Mouse (Mus musculus): Measurements from ENCODE around the gene Pcnp. TPM values are rescaled to one million over a fixed set of nuclear protein-coding genes. Genes with fewer than 3 reads are reported as not detected.

The Pcnp gene
- 120 and 147 TPM in 2 replicates for polyA plus RNA-seq (2015; fragmentation: Nextera tagmentation; extraction: Ambion mirVana)

DNA sequence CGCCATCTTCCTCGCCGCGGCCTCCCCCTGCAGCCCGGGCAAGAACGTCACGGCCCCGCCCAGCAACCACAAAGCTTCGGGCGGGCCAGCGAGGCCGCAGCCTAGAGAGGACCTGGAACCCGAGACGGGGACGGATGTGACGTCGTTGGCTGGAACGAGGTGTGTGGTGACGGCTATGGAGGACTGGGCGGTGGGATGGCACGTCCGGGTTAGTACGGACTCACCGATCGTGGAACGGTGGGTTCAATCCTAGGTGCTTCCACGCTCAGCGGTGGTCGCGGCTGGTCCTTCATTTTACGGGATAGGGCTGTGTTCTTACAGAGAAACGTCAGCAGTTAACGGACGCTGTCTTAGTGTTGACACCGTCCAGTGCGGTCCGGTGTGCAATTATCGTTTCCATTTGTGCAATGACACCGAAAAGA is at the start of gene Pcnp:
Gene Pcnp, minus strand, starts transcription at position 79 of the 422 bp plus-strand sequence.

GRCm38 (mm10) chr16:56048038-56048437 is 18.5 kb upstream of the Pcnp start, which contains the start of gene Senp7:
Gene Senp7 (plus strand): TSS chr16:56048338.

DNA sequence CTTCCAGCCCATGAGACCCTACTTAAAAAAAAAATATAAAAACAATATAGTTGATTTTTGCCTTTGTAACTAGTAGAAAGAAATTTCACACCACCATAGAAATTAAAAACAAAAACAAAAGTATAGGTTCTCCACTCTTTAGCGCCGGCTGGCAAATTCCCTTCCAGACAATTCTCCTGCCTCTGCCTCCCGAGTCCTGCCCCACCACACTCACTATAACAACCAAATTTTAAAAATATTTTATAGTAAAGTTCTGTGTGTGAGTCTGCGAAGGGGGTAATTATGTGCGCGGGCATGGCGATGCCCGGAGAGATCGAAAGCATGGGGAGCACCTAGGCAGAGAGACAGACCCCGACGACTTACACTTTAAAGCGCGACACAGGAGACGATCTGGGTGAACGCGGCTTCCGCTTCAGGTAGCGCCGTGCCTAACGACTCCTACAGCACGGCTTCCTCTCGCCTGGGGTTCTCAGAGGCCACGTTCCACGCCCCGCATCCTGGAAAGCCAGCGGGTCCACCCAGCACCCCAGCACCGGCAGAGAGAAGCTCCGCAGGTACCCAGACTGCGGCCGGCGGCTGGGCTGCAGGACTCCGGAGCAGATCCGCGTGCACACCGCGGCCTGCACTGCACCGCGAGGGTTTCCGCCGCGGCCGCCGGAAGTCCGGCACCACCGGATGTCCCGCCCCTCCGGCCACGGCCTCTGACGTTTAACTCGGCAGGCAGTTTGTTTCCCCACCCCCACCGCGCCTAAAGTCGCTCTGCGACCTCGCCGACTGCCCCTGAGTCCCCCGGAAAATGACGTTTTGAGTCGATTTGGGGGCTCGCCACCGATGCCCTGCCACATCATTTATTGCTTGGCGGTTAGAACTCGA is 7.8 kb upstream of the Pcnp start, which contains the start of gene Trmt10c:
Gene Trmt10c, minus strand, starts transcription at position 682 of the 873 bp plus-strand sequence.

GRCm38 (mm10) chr16:55973431-55974255 is 55.9 kb downstream of the Pcnp start, which contains the start of gene Zbtb11:
Gene Zbtb11 (plus strand): TSS chr16:55973883.

GRCm38 (mm10) chr16:55966212-55966871 is 63.2 kb downstream of the Pcnp start, which contains the start of gene Rpl24:
Gene Rpl24 (plus strand): TSS chr16:55966275.

Small RNA genes lying within 50 kb of the gene (microRNA-seq; reads per million reads assigned to microRNA genes)
- gene Gm24047 = not detected

Other genes with a start within 250 kb of the Pcnp start
- gene Nfkbiz, start 190.8 kb downstream of the Pcnp start, polyA plus RNA-seq (2015; fragmentation: Nextera tagmentation; extraction: Ambion mirVana) = 2.6 and 4.2 TPM in 2 replicates
- 0.62 and 0.73 TPM in 2 replicates for gene Nxpe3, start 134.5 kb downstream of the Pcnp start, polyA plus RNA-seq (2015; fragmentation: Nextera tagmentation; extraction: Ambion mirVana)
- gene Cep97, start 94.9 kb downstream of the Pcnp start, polyA plus RNA-seq (2015; fragmentation: Nextera tagmentation; extraction: Ambion mirVana) = 1.8 and 2.8 TPM in 2 replicates
- gene Rpl24, start 63.5 kb downstream of the Pcnp start, polyA plus RNA-seq (2015; fragmentation: Nextera tagmentation; extraction: Ambion mirVana) = 741 and 781 TPM in 2 replicates
- 7.8 TPM in 2 replicates for gene Zbtb11, start 55.9 kb downstream of the Pcnp start, polyA plus RNA-seq (2015; fragmentation: Nextera tagmentation; extraction: Ambion mirVana)
- 13.3 and 15.6 TPM in 2 replicates for gene Trmt10c, start 8.1 kb upstream of the Pcnp start, polyA plus RNA-seq (2015; fragmentation: Nextera tagmentation; extraction: Ambion mirVana)
- 9.8 and 11.1 TPM in 2 replicates for gene Senp7, start 18.6 kb upstream of the Pcnp start, polyA plus RNA-seq (2015; fragmentation: Nextera tagmentation; extraction: Ambion mirVana)
- 0.23 TPM in 1 of 2 replicates, not detected in the other for gene Impg2, start 174.6 kb upstream of the Pcnp start, polyA plus RNA-seq (2015; fragmentation: Nextera tagmentation; extraction: Ambion mirVana)